Mouse (Mus musculus) v-Abl transformed pro-B cells (cell line): ENCODE measurements at regions not wholly inside any gene's neighbourhood (a gene's known extent, or its start where the extent isn't known, plus 50 kb on each side); places are given as distances from the start of the nearest gene placed in this dataset.

ENCODE experiments used
- in situ Hi-C, 2 experiments: fragments of 400-800 bp; cut with MboI; formaldehyde crosslinking; loops; one replicate each; pipeline ENCODE4 v1.15.1; 2025; ENCODE audit not compliant: unreplicated experiment in 2 of 2

GRCm38 (mm10) chr15:97188545-97188944 lies 58.4 kb upstream of the Pced1b start:
- in situ Hi-C loops, result loop anchor here (5.0 to 25.0 kb wide), 4 partner anchors 516 to 1426 kb away; partner anchors contain the start of gene Tmem106c (in 1 of the 2)

GRCm38 (mm10) chr15:97187831-97188230 lies 59.1 kb upstream of the Pced1b start:
- in situ Hi-C loops, result loop anchor here (5.0 to 25.0 kb wide), 4 partner anchors 516 to 1426 kb away; partner anchors contain the start of gene Tmem106c (in 1 of the 2)

- in situ Hi-C loops, result loop anchor here (5.0 to 25.0 kb wide), 4 partner anchors 514 to 1424 kb away; partner anchors contain the start of gene Tmem106c (in 1 of the 2)
These were observed 60.9 kb upstream of the Pced1b start for GRCm38 (mm10) chr15:97186034-97186433.

- in situ Hi-C loops, result loop anchor here (25.0 kb wide), 2 partner anchors 780 to 1420 kb away; partner anchors contain the start of gene Tmem106c (in 1 of the 2)
These were observed 64.3 kb upstream of the Pced1b start for GRCm38 (mm10) chr15:97182617-97183038.

- in situ Hi-C loops, result loop anchor here (25.0 kb wide), 2 partner anchors 781 to 1419 kb away; partner anchors contain the start of gene Tmem106c (in 1 of the 2)
These were observed 65.8 kb upstream of the Pced1b start for GRCm38 (mm10) chr15:97180970-97181669.

- in situ Hi-C loops, result loop anchor here (25.0 kb wide), 2 partner anchors 784 to 1416 kb away; partner anchors contain the start of gene Tmem106c (in 1 of the 2)
These were observed 68.6 kb upstream of the Pced1b start for GRCm38 (mm10) chr15:97178286-97178685.

GRCm38 (mm10) chr15:97177806-97178205 lies 69.1 kb upstream of the Pced1b start:
- in situ Hi-C loops, result loop anchor here (25.0 kb wide), 2 partner anchors 784 to 1416 kb away; partner anchors contain the start of gene Tmem106c (in 1 of the 2)

- in situ Hi-C loops, result loop anchor here (25.0 kb wide), 2 partner anchors 787 to 1413 kb away; partner anchors contain the start of gene Tmem106c (in 1 of the 2)
These were observed 71.9 kb upstream of the Pced1b start for GRCm38 (mm10) chr15:97174989-97175388.

- in situ Hi-C loops, result no loop called here
These were observed 73.7 kb upstream of the Pced1b start for GRCm38 (mm10) chr15:97173233-97173632.

- in situ Hi-C loops, result no loop called here
These were observed 76.8 kb upstream of the Pced1b start for GRCm38 (mm10) chr15:97170074-97170473.

- in situ Hi-C loops, result no loop called here
These were observed 77.5 kb upstream of the Pced1b start for GRCm38 (mm10) chr15:97169381-97169780.

GRCm38 (mm10) chr15:97167116-97167515 lies 79.8 kb upstream of the Pced1b start:
- in situ Hi-C loops, result no loop called here

GRCm38 (mm10) chr15:97164616-97165015 lies 82.3 kb upstream of the Pced1b start:
- in situ Hi-C loops, result no loop called here

GRCm38 (mm10) chr15:97163971-97164370 lies 82.9 kb upstream of the Pced1b start:
- in situ Hi-C loops, result no loop called here

GRCm38 (mm10) chr15:97163090-97163489 lies 83.8 kb upstream of the Pced1b start:
- in situ Hi-C loops, result no loop called here

- in situ Hi-C loops, result no loop called here
These were observed 84.6 kb upstream of the Pced1b start for GRCm38 (mm10) chr15:97162305-97162704.

- in situ Hi-C loops, result no loop called here
These were observed 85.4 kb upstream of the Pced1b start for GRCm38 (mm10) chr15:97161530-97161929.

GRCm38 (mm10) chr15:97152354-97152753 lies 94.6 kb upstream of the Pced1b start:
- in situ Hi-C loops, result no loop called here

GRCm38 (mm10) chr15:97151793-97152192 lies 95.1 kb upstream of the Pced1b start:
- in situ Hi-C loops, result no loop called here

GRCm38 (mm10) chr15:97150983-97151735 lies 95.4 kb upstream of the Slc38a4 start:
- in situ Hi-C loops, result no loop called here

GRCm38 (mm10) chr15:97141958-97142357 lies 86.2 kb upstream of the Slc38a4 start:
- in situ Hi-C loops, result loop anchor here in 1 of 2 experiments (25.0 kb wide), 1 partner anchor 1405 kb away; no protein-coding TSS in a partner anchor
